Mouse (Mus musculus): ENCODE results near the gene Yy1. TPM values are rescaled to one million over a fixed set of nuclear protein-coding genes. Genes with fewer than 3 reads are reported as not detected.

Yy1 gene
- polyA plus RNA-seq, 1 experiment from 2014 or later = 11.4 TPM

DNA sequence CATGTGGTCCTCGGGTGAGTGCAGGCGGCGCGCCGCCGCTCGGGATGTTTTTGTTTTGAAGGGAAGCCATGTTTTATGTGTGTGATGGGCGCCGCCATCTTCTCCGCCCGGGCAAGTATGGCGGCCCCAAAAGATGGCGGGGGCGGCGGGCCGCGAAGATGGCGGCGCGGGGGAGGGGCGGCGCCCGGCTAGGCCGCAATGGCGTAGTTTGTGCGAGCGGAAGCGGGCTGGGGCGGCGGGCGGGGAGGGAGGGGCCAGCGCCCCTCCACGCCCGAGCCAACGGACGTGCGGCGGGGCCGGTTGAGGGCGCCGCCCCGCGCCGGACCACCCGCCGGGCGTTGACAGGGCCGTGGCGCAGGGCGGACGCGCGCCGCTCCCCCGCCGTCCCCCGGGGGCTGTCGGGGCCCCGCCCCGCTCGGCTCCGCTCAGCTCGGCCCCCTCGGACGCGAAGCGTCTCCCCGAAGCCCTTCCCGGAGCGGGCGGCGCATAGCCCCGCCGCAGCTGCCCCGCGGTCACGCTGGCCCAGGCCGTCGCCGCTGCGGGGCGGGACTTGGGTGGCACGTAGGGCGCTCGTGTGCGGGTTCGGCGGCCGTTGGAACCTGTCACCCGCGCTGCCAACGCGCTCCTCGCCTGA is 1.4 kb downstream of the Yy1 start:
- Histone ChIP-seq H3K9me3 (ENCODE audit: control insufficient read depth, low read length) (no peaks in the 10 kb centered on the region), H3K27me3 (replicated peaks; ENCODE audit: control insufficient read depth, insufficient read depth, low read length) (no peaks in the 10 kb centered on the region), H3K27ac (ENCODE audit: low read length) (peak overlapping the region; percentile 98), H3K4me1 (ENCODE audit: control insufficient read depth, insufficient read depth, low read length) (peaks cover 19% of the 10 kb centered on the region), H3K36me3 (ENCODE audit: control insufficient read depth, insufficient read depth, low read length) (no peaks in the 10 kb centered on the region), H3K4me2 (ENCODE audit: low read depth, low read length) (peak overlapping the region; percentile 71), H3K9ac (ENCODE audit: low read depth, low read length) (peak overlapping the region; percentile 97), H3K4me3 (ENCODE audit: low read length) (peak overlapping the region; percentile 99)
- ATAC-seq = peak; percentile 67
- whole genome bisulfite sequencing = under 1% methylated on average over 82 of the region's 94 CpGs

DNA sequence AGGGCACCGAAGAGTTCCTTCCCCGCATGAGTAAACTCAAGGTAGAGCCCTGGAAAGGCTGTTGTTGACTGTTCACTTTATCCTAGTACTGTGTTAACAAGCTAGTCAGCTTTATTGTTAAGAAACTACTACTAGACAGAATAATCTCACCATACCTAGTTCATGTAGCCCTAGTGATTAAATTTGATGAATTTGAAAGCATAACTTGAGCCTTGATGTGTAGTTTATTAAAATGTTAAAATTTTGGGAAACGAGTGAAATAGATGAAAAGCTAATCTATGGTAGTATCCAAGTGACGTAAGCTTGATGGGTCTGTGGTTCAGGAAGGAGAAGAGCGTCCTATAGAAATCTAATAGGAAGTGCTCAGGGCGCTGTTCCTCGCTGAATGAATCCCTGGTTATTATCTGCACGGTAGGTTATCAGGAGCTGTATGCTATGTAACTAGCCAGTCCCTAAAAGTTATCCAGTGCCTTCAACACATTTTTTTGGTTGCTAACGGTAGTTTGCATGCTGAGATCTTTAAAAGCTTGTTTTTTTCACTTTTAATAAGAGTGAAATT is 2.3 kb downstream of the Yy1 start:
- Histone ChIP-seq H3K27ac (ENCODE audit: low read length) (peak overlapping the region; percentile 98), H3K9me3 (ENCODE audit: control insufficient read depth, low read length) (no peaks in the 10 kb centered on the region), H3K9ac (ENCODE audit: low read depth, low read length) (peak overlapping the region; percentile 97), H3K4me1 (ENCODE audit: control insufficient read depth, insufficient read depth, low read length) (peaks cover 19% of the 10 kb centered on the region), H3K4me2 (ENCODE audit: low read depth, low read length) (peak overlapping the region; percentile 71), H3K36me3 (ENCODE audit: control insufficient read depth, insufficient read depth, low read length) (no peaks in the 10 kb centered on the region), H3K4me3 (ENCODE audit: low read length) (peak overlapping the region; percentile 99), H3K27me3 (replicated peaks; ENCODE audit: control insufficient read depth, insufficient read depth, low read length) (no peaks in the 10 kb centered on the region)
- 5% methylated on average over 9 of the region's 9 CpGs for WGBS
- no peak for ATAC-seq

DNA sequence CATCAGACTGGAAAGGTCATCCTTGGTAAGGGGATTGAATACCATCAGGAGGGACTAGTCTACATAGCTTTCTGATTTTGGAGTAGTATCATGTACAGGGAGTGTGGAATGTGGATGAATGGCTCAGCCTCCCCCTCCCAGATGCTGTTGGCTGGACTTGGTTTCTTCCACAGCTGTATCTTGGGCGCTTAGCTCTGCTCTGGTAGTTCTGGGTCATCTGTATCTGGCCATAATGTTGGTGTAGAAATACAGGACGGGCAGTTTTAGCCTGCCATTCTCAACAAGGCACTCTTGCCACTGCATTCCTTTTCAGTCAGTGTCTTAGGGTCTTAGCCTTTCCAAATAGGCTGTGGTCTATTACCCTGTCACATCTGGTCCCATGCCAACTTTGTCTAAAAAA is 8.8 kb downstream of the Yy1 start:
- Histone ChIP-seq H3K36me3 (ENCODE audit: control insufficient read depth, insufficient read depth, low read length) (peaks cover under 1% of the 10 kb centered on the region; the same call in 1 of the 2 replicates), H3K4me3 (ENCODE audit: low read length) (no peak overlapping the region), H3K27me3 (replicated peaks; ENCODE audit: control insufficient read depth, insufficient read depth, low read length) (no peaks in the 10 kb centered on the region), H3K9me3 (ENCODE audit: control insufficient read depth, low read length) (no peaks in the 10 kb centered on the region), H3K9ac (ENCODE audit: low read depth, low read length) (no peak overlapping the region), H3K27ac (ENCODE audit: low read length) (no peak overlapping the region), H3K4me2 (ENCODE audit: low read depth, low read length) (no peak overlapping the region), H3K4me1 (ENCODE audit: control insufficient read depth, insufficient read depth, low read length) (peaks cover 17% of the 10 kb centered on the region)
- 70% methylated on average over 2 of the region's 2 CpGs for WGBS
- ATAC-seq = no peak

DNA sequence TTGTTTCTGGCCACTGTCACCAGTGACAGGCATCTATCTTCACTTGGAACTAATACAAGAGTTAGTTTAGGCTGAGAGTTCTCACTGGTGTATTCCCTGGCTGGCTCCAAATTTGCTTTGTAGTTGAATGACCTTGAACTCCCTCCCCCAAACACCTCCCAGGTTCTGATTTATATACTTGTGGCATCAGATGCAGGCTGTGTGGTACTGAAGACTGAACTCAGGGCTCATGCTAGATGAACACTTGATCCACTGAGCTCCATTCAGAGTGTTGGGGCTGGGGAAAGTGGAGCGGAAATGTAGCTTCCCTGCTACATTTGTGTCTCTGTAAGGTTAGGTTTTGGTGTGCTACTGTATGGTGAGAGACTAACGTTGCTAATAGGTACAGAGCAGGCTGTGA is 11.6 kb downstream of the Yy1 start:
- Histone ChIP-seq H3K9me3 (ENCODE audit: control insufficient read depth, low read length) (no peaks in the 10 kb centered on the region), H3K27ac (ENCODE audit: low read length) (no peak overlapping the region), H3K4me1 (ENCODE audit: control insufficient read depth, insufficient read depth, low read length) (peaks cover 10% of the 10 kb centered on the region), H3K4me2 (ENCODE audit: low read depth, low read length) (no peak overlapping the region), H3K27me3 (replicated peaks; ENCODE audit: control insufficient read depth, insufficient read depth, low read length) (no peaks in the 10 kb centered on the region), H3K4me3 (ENCODE audit: low read length) (no peak overlapping the region), H3K36me3 (ENCODE audit: control insufficient read depth, insufficient read depth, low read length) (peaks cover 3% of the 10 kb centered on the region; the same call in 1 of the 2 replicates), H3K9ac (ENCODE audit: low read depth, low read length) (no peak overlapping the region)
- 82% methylated on average over 2 of the region's 2 CpGs for WGBS
- ATAC-seq = no peak

DNA sequence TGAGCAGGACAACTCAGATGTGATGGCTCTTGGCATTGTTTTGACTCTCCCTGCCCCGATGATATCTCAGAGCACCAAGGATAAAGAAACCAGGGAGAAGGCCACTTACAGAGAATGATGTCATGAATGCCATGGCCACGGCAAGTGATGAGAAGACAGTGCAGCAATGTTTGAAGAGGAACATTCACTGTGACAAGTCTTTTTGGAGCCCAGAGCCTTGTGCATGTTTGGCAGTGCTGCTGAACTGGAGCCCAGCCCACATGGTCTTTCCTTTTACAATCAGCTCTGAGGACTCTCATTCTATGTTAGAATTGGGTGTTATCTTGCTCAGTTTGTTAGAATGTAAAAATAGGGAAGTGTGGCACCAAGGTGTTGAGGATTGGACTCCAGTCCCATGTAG is 15.7 kb downstream of the Yy1 start:
- WGBS = 78% methylated on average over 2 of the region's 2 CpGs
- ATAC-seq = no peak
- H3K36me3 ChIP-seq (ENCODE audit: control insufficient read depth, insufficient read depth, low read length) = peaks cover 3% of the 10 kb centered on the region; the same call in 1 of the 2 replicates
- H3K9me3 ChIP-seq (ENCODE audit: control insufficient read depth, low read length) = no peaks in the 10 kb centered on the region
- no peak overlapping the region for H3K27ac ChIP-seq (ENCODE audit: low read length)
- H3K9ac ChIP-seq (ENCODE audit: low read depth, low read length) = no peak overlapping the region
- no peaks in the 10 kb centered on the region for H3K27me3 ChIP-seq (replicated peaks; ENCODE audit: control insufficient read depth, insufficient read depth, low read length)
- peaks cover 7% of the 10 kb centered on the region; the same call in 1 of the 2 replicates for H3K4me1 ChIP-seq (ENCODE audit: control insufficient read depth, insufficient read depth, low read length)
- H3K4me3 ChIP-seq (ENCODE audit: low read length) = no peak overlapping the region
- no peak overlapping the region for H3K4me2 ChIP-seq (ENCODE audit: low read depth, low read length)

DNA sequence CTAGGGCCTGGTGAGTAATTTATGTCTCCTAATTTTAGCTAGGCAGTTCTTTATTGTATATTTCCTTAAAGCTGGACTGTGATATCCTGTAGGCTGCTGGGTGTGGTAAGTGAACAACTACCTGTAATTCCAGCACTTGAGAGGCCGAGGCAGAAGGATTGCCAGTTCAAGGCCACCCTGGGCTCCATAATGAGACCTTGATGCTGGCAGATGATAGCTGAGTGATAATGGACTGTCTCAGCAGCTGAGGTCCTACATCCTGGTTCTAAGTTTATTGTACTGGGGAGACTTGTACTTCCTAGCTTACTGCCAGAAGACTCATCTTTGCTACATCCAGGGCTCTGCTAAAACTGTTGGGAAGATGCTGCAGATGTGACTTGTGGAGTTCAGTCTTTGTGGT is 17.0 kb downstream of the Yy1 start:
- Histone ChIP-seq H3K4me3 (ENCODE audit: low read length) (no peak overlapping the region), H3K27ac (ENCODE audit: low read length) (no peak overlapping the region), H3K27me3 (replicated peaks; ENCODE audit: control insufficient read depth, insufficient read depth, low read length) (no peaks in the 10 kb centered on the region), H3K36me3 (ENCODE audit: control insufficient read depth, insufficient read depth, low read length) (peaks cover 6% of the 10 kb centered on the region; the same call in 1 of the 2 replicates), H3K4me2 (ENCODE audit: low read depth, low read length) (no peak overlapping the region), H3K9me3 (ENCODE audit: control insufficient read depth, low read length) (no peaks in the 10 kb centered on the region), H3K4me1 (ENCODE audit: control insufficient read depth, insufficient read depth, low read length) (peaks cover 7% of the 10 kb centered on the region; the same call in 1 of the 2 replicates), H3K9ac (ENCODE audit: low read depth, low read length) (no peak overlapping the region)
- ATAC-seq = no peak
- WGBS = 76% methylated on average over 1 of the region's 1 CpGs

DNA sequence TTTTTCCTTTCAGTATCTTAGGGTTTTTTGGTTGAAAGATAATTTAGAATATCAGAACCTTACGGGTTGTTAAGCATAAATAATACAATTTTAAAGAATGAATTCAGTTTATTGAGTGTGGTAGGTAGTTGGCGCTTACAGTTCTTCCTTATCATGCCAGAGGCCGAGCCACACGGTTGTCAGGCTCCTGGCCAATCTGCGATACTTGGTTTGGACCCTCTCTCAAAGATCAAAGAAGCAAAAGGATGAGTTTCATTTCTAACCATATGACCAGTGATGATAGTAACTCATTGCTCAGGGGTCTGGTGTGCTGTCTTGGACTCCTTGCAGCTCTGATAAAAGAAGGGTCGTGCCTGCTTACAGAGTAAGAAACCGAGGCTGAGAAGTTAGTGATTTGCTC is 17.5 kb downstream of the Yy1 start:
- Histone ChIP-seq H3K9ac (ENCODE audit: low read depth, low read length) (no peak overlapping the region), H3K36me3 (ENCODE audit: control insufficient read depth, insufficient read depth, low read length) (peaks cover 6% of the 10 kb centered on the region; the same call in 1 of the 2 replicates), H3K9me3 (ENCODE audit: control insufficient read depth, low read length) (no peaks in the 10 kb centered on the region), H3K27ac (ENCODE audit: low read length) (no peak overlapping the region), H3K4me2 (ENCODE audit: low read depth, low read length) (no peak overlapping the region), H3K27me3 (replicated peaks; ENCODE audit: control insufficient read depth, insufficient read depth, low read length) (no peaks in the 10 kb centered on the region), H3K4me3 (ENCODE audit: low read length) (no peak overlapping the region), H3K4me1 (ENCODE audit: control insufficient read depth, insufficient read depth, low read length) (peaks cover 7% of the 10 kb centered on the region; the same call in 1 of the 2 replicates)
- WGBS = 72% methylated on average over 7 of the region's 7 CpGs
- ATAC-seq = no peak

DNA sequence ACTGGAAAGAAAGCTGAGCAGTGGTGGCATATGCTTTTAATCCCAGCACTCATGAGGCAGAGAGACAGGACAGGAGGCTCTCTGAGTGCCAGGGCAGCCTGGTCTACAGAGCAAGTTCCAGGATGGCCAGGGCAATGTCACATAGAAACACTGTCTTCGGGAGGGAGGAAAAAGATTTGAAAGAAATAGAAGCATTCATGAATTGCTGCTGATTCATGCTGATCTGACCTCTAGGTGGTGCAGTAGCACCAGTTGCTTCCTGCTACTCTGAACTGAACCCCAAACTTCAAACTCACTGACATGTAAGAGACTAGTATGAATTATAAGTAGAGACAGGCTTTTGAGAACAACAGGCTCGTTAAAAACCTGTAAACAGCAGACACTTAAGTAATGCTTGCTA is 18.4 kb downstream of the Yy1 start:
- WGBS = 56% methylated on average over 2 of the region's 2 CpGs
- Histone ChIP-seq H3K4me3 (ENCODE audit: low read length) (no peak overlapping the region), H3K9ac (ENCODE audit: low read depth, low read length) (no peak overlapping the region), H3K9me3 (ENCODE audit: control insufficient read depth, low read length) (no peaks in the 10 kb centered on the region), H3K36me3 (ENCODE audit: control insufficient read depth, insufficient read depth, low read length) (peaks cover 6% of the 10 kb centered on the region; the same call in 1 of the 2 replicates), H3K4me1 (ENCODE audit: control insufficient read depth, insufficient read depth, low read length) (peaks cover 7% of the 10 kb centered on the region; the same call in 1 of the 2 replicates), H3K27me3 (replicated peaks; ENCODE audit: control insufficient read depth, insufficient read depth, low read length) (no peaks in the 10 kb centered on the region), H3K27ac (ENCODE audit: low read length) (no peak overlapping the region), H3K4me2 (ENCODE audit: low read depth, low read length) (no peak overlapping the region)
- ATAC-seq = no peak

DNA sequence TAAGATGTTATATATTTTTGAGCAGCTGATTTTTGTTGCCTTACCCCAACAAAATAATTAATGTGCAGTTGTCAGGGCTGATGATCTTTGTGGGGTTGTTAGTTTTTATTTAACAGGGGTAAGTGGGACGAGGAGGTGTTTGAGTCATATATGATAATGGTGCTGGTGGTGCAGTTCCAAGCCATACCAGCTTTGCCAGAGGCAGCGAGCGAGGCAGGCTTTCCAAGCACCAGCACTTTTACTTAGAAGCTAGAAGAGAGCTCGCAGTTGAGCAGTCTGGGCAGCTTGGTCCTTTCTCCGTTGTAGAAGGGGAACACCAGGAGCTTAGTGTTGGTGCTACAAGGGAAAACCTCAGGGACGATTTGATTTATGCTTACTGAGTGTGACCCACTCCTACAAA is 19.7 kb downstream of the Yy1 start:
- WGBS = 83% methylated on average over 6 of the region's 6 CpGs
- no peak overlapping the region for H3K9ac ChIP-seq (ENCODE audit: low read depth, low read length)
- no peaks in the 10 kb centered on the region for H3K9me3 ChIP-seq (ENCODE audit: control insufficient read depth, low read length)
- 0 out of 2 replicates have a peak, but pooled peaks cover 10% of the 10 kb centered on the region for H3K36me3 ChIP-seq (ENCODE audit: control insufficient read depth, insufficient read depth, low read length)
- no peak overlapping the region for H3K27ac ChIP-seq (ENCODE audit: low read length)
- no peak for ATAC-seq
- no peak overlapping the region for H3K4me2 ChIP-seq (ENCODE audit: low read depth, low read length)
- H3K27me3 ChIP-seq (replicated peaks; ENCODE audit: control insufficient read depth, insufficient read depth, low read length) = no peaks in the 10 kb centered on the region
- no peak overlapping the region for H3K4me3 ChIP-seq (ENCODE audit: low read length)
- H3K4me1 ChIP-seq (ENCODE audit: control insufficient read depth, insufficient read depth, low read length) = peaks cover 7% of the 10 kb centered on the region; the same call in 1 of the 2 replicates

Measured in intestine, embryonic 16.5 days (tissue).